Mouse (Mus musculus) testis, adult 2 months (tissue): ENCODE measurements around the gene Klf13.

Source experiments
- CTCF ChIP-seq: fragments of 200-500 bp; IDR thresholded peaks from 2 replicates; pipeline ENCODE4 v1.5.1; 2012; ENCODE audit warnings: low read depth, mild to moderate bottlenecking, inconsistent platforms, low read length, moderate library complexity; ENCODE audit not compliant: control insufficient read depth, insufficient read depth, insufficient replicate concordance
- POLR2A ChIP-seq: fragments of 200-500 bp; IDR thresholded peaks from 2 replicates; pipeline ENCODE4 v1.6.1; 2012; ENCODE audit warnings: low read depth, mild to moderate bottlenecking, inconsistent platforms, low read length, moderate library complexity; ENCODE audit not compliant: control insufficient read depth

GRCm38 (mm10) chr7:63933905-63934304 is 4.8 kb downstream of the Klf13 start:
- no peak for TF ChIP-seq CTCF
- TF ChIP-seq POLR2A, result no peak
